Mouse (Mus musculus) heart, embryonic 14.5 days (tissue): Measurements from ENCODE around the gene Nr2c1. TPM values are rescaled to one million over a fixed set of nuclear protein-coding genes. Genes with fewer than 3 reads are reported as not detected.

Experiments used
- ATAC-seq: fragments of 200-750 bp; cut with Nextera tagmentation; 2 replicates; pipeline ENCODE4 v1.8.0; 2017; ENCODE audit warnings: low read depth, moderate TSS enrichment; ENCODE audit not compliant: insufficient number of reproducible peaks, insufficient read depth, low FRiP score
- H3K27ac ChIP-seq, 2 experiments: fragments of 200-500 bp in 1 of 2; fragments of 300-500 bp in 1 of 2; sonication (generic) in 1 of 2; replicated peaks in 1 of 2; 2 replicates each; pipeline ENCODE4 v1.5.1; 2012 to 2014; ENCODE audit warnings: low read depth in 2 of 2, low read length in 2 of 2, control low read depth in 1 of 2, mild to moderate bottlenecking in 1 of 2, mixed read lengths in 1 of 2; ENCODE audit not compliant: control insufficient read depth in 1 of 2, insufficient read depth in 1 of 2
- H3K27me3 ChIP-seq: fragments of 300-500 bp; sonication (generic); 2 replicates; pipeline ENCODE4 v1.6.1; 2014; ENCODE audit warnings: mild to moderate bottlenecking, low read length, control low read depth; ENCODE audit not compliant: control insufficient read depth, insufficient read depth
- H3K36me3 ChIP-seq: fragments of 300-500 bp; sonication (generic); 2 replicates; pipeline ENCODE4 v1.6.1; 2014; ENCODE audit warnings: mild to moderate bottlenecking, control low read depth, low read length, mixed read lengths; ENCODE audit not compliant: control insufficient read depth, insufficient read depth
- H3K4me1 ChIP-seq, 2 experiments: fragments of 200-500 bp in 1 of 2; fragments of 300-500 bp in 1 of 2; sonication (generic) in 1 of 2; 2 replicates each; pipeline ENCODE4 v1.6.1; 2012 to 2014; ENCODE audit warnings: low read length in 2 of 2, control low read depth in 1 of 2, mixed read lengths in 1 of 2; ENCODE audit not compliant: control insufficient read depth in 2 of 2, insufficient read depth in 2 of 2
- H3K4me2 ChIP-seq: fragments of 300-500 bp; sonication (generic); 2 replicates; pipeline ENCODE4 v1.6.1; 2014; ENCODE audit warnings: mild to moderate bottlenecking, low read length
- H3K4me3 ChIP-seq, 2 experiments: fragments of 200-500 bp in 1 of 2; fragments of 300-500 bp in 1 of 2; sonication (generic) in 1 of 2; 2 replicates each; pipeline ENCODE4 v1.5.1; 2012 to 2014; ENCODE audit warnings: low read length in 2 of 2, mild to moderate bottlenecking in 2 of 2, control low read depth in 1 of 2, low read depth in 1 of 2, moderate library complexity in 1 of 2; ENCODE audit not compliant: control insufficient read depth in 1 of 2, insufficient read depth in 1 of 2
- H3K9ac ChIP-seq: fragments of 300-500 bp; sonication (generic); 2 replicates; pipeline ENCODE4 v1.6.1; 2014; ENCODE audit warnings: mild to moderate bottlenecking, low read length
- H3K9me3 ChIP-seq: fragments of 300-500 bp; sonication (generic); 2 replicates; pipeline ENCODE4 v1.6.1; 2016; ENCODE audit warnings: low read length, control low read depth; ENCODE audit not compliant: control insufficient read depth
- WGBS: fragments of 180-500 bp; shearing (Covaris S2); extraction: QIAGEN DNeasy Blood & Tissue Kit; methylation state at CpG from one replicate; pipeline ENCODE4 v1.1.7; 2014; 5-methylcytosine and 5-hydroxymethylcytosine counted together
- polyA plus RNA-seq: library from polyadenylated mRNA; unstranded; fragments of >200 nt; fragmentation: Nextera tagmentation; extraction: Ambion mirVana; gene quantifications from 2 replicates; pipeline ENCODE4 v1.2.1, GENCODE M21; 2014

Gene Nr2c1
- polyA plus RNA-seq, 1 experiment from 2014 or later = 6.9 TPM

DNA sequence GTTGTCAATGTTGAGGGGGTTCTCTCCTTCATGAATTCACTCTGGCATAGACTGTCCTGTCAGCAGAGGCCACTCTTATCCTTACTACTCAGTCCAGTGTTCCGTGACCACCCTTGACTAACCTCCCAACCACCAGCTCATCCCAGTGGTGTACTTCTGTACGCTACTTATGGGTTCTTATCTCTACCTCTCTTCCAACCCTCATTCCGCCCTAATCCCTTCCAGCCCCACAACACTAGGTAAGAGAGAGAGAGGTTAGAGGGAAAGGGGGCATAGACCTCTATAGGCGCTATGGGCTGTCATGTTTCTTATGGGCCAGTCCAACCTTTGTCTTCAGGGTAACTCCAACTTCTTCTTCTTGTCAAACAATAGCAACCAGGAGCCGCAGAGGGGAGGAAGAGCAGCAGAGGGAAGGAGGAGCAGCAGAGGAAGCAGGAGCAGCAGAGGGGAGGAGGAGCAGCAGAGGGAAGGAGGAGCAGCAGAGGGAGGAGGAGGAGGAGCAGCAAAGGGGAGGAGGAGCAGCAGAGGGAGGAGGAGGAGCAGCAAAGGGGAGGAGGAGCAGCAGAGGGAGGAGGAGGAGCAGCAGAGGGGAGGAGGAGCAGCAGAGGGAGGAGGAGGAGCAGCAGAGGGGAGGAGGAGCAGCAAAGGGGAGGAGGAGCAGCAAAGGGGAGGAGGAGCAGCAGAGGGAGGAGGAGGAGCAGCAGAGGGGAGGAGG lies 13.4 kb downstream of the Nr2c1 start:
- H3K4me1 ChIP-seq = no peaks in the 10 kb centered on the region
- ATAC-seq = no peak
- H3K36me3 ChIP-seq = peaks cover 65% of the 10 kb centered on the region
- no peaks in the 10 kb centered on the region for H3K9me3 ChIP-seq
- H3K27ac ChIP-seq = no peak overlapping the region
- H3K4me2 ChIP-seq = no peak overlapping the region
- no peak overlapping the region for H3K4me3 ChIP-seq
- WGBS = 70% methylated on average over 5 of the region's 5 CpGs
- H3K27me3 ChIP-seq = no peaks in the 10 kb centered on the region
- H3K9ac ChIP-seq = no peak overlapping the region

DNA sequence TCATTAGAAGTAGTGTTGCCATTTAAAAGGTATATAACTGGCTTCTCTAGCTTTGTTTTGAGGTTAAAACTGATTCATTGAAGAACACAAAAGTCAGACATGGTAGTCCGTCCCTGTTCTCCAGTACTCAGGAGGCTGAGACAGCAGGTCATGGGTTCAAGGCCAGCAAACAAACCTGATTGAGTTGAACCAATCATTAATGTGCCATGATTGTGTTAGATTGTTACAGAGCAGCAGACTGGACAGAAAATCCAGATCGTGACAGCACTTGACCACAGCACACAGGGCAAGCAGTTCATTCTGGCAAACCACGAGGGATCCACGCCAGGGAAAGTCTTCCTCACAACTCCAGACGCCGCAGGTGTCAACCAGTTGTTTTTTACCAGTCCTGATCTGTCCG lies 14.2 kb downstream of the Nr2c1 start:
- Histone ChIP-seq H3K9me3 (no peaks in the 10 kb centered on the region), H3K27ac (no peak overlapping the region), H3K36me3 (peaks cover 71% of the 10 kb centered on the region), H3K4me2 (no peak overlapping the region), H3K9ac (no peak overlapping the region), H3K27me3 (no peaks in the 10 kb centered on the region), H3K4me1 (no peaks in the 10 kb centered on the region), H3K4me3 (no peak overlapping the region)
- ATAC-seq = no peak
- WGBS = 92% methylated on average over 7 of the region's 7 CpGs

DNA sequence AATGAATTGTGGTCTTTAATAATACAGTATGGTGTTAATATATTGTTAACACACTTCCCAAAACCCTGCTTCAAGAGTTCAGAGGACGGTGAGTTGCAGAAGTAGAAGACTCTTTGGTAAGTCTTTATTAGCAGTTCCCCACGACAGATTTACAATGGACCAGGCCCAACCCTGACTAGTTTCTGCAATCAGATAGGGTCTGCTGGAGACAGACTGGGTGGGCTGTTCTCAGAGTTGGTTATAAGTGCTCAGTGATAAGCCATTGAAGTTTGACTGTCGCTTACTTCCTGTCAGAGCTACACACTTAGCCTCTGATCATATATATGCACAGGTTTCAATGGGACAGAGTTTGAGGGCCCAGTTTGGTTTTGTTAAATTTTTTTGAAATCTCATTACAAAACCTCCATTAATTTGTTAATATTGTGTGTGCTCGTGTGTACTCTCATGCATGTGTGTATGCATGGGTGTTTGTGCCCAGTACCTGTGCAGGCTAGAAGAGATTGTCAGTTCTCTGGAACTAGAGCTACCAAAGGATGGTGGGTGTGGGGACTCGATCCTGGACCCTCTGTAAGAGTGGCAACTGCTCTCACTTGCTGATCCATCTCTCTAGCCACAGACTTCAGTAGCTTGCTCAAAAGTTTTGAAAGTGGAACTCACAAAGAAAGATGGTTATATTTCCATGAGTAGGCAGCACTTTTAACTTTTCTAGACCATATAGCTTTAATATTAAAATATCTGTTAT lies 16.5 kb downstream of the Nr2c1 start:
- no peaks in the 10 kb centered on the region for H3K4me1 ChIP-seq
- H3K9me3 ChIP-seq = no peaks in the 10 kb centered on the region
- H3K4me3 ChIP-seq = no peak overlapping the region
- no peak overlapping the region for H3K27ac ChIP-seq
- WGBS = 69% methylated on average over 5 of the region's 5 CpGs
- H3K9ac ChIP-seq = no peak overlapping the region
- H3K27me3 ChIP-seq = no peaks in the 10 kb centered on the region
- peaks cover 74% of the 10 kb centered on the region for H3K36me3 ChIP-seq
- no peak for ATAC-seq
- H3K4me2 ChIP-seq = no peak overlapping the region

DNA sequence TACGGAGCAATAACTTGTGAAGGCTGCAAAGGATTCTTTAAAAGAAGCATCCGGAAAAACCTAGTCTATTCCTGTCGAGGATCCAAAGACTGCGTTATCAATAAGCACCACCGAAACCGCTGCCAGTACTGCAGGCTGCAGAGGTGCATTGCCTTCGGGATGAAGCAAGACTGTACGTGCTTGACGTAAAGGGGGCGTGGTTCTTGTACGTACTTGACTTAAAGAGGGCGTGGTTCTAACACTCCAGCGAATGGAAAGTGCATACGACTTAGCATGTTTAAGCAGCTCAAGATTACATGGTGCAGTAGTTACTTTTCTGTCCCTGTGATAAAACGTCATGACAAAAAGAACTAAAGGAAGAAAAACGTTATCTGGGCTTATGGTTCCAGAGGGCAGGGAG lies 17.6 kb downstream of the Nr2c1 start:
- no peak overlapping the region for H3K27ac ChIP-seq
- 82% methylated on average over 16 of the region's 16 CpGs for WGBS
- H3K9me3 ChIP-seq = no peaks in the 10 kb centered on the region
- no peak for ATAC-seq
- H3K4me3 ChIP-seq = no peak overlapping the region
- H3K36me3 ChIP-seq = peaks cover 80% of the 10 kb centered on the region
- no peak overlapping the region for H3K4me2 ChIP-seq
- no peaks in the 10 kb centered on the region for H3K27me3 ChIP-seq
- H3K4me1 ChIP-seq = no peaks in the 10 kb centered on the region
- no peak overlapping the region for H3K9ac ChIP-seq

DNA sequence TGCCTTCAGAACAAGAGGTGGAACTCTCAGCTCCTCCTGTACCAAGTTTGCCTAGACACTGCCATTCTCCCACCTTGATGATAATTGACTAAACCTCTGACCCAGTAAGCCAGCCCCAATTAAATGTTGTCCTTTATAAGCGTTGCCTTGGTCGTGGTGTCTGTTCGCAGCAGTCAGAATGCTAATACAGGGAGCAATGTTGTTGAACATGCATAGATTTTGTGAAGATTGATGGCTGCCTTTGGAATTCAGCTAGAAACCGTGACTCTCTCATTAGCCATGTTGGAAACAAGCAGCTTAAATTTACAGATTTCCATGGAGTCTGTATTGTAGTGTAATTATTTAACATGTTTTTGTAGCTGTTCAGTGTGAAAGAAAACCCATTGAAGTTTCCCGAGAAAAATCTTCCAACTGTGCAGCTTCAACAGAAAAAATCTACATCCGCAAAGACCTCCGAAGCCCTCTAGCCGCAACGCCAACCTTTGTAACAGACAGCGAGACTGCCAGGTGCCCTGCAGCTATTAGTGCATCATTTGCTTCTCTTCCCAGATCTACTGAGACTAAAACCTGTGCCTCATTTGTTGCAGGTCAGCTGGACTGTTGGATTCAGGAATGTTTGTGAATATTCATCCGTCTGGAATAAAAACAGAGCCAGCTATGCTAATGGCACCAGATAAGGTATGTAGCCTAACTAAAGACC lies 19.4 kb downstream of the Nr2c1 start:
- ATAC-seq = no peak
- Histone ChIP-seq H3K36me3 (peaks cover 90% of the 10 kb centered on the region), H3K9ac (no peak overlapping the region), H3K9me3 (no peaks in the 10 kb centered on the region), H3K4me1 (peaks cover 0 to 6% of the 10 kb centered on the region in 2 experiments; a peak in 1 of 4 replicates), H3K4me3 (no peak overlapping the region), H3K27me3 (no peaks in the 10 kb centered on the region), H3K27ac (no peak overlapping the region), H3K4me2 (no peak overlapping the region)
- 92% methylated on average over 11 of the region's 11 CpGs for WGBS

DNA sequence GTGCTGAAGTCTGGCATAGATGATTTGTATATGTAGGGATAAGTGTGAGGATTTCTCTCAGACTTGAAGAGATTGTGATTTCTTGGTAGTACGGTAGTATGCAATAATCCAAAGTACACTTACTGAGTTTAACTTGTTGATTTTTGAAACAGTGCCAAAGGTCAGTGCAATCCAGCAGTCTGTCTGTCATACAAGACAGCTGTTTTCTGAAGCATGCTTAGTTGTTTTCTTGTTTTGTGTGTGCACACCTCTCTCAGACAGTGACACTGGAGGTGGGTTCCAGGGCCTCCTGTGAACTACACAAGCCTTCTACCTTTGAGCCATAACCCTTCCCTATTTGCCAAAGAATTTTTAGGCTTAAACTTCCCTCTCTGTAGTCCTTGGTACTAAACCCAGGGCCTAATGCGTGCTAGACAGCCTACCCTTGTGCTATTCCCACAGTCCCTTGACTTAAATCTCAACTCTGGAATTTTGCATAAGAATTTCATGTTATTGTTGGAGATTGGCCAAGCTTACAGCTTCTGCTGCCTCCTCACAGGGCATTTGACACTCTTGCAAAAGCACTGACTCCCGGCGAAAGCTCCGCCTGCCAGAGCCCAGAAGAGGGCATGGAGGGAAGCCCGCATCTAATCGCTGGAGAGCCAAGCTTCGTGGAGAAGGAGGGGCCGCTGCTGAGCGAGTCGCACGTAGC lies 23.8 kb downstream of the Nr2c1 start:
- 49% methylated on average over 12 of the region's 12 CpGs for WGBS
- Histone ChIP-seq H3K4me3 (no peak overlapping the region), H3K4me1 (peaks cover 0 to 6% of the 10 kb centered on the region in 2 experiments; a peak in 1 of 4 replicates), H3K27me3 (no peaks in the 10 kb centered on the region), H3K9me3 (no peaks in the 10 kb centered on the region), H3K4me2 (no peak overlapping the region), H3K27ac (0 out of 4 replicates have a peak overlapping the region, but pooled peaks of 1 of the 2 experiments have one; percentile 38), H3K9ac (no peak overlapping the region), H3K36me3 (peaks cover 86% of the 10 kb centered on the region)
- ATAC-seq = no peak; the same call in 1 of the 2 replicates

DNA sequence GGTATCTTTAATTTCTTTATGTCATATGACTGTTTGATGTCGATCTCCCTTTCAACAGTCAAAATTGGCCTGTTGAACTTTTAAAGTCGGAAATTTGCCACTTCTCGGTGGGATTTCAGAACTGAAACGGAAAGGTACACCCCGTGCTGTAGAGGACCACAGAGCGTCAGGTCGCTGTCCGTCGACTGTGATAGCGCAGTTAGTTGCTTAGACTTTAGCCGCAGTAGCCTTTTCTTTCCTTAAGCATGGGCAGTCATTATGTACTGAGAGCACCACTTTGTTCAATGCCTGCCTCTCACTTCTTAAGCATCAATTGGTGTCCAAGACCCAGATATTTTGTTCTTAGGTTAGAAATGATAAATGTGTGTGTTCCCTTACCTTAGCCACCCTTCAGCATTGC lies 24.3 kb downstream of the Nr2c1 start:
- Histone ChIP-seq H3K9me3 (no peaks in the 10 kb centered on the region), H3K27ac (no peak overlapping the region), H3K4me1 (peaks cover 0 to 6% of the 10 kb centered on the region in 2 experiments; a peak in 1 of 4 replicates), H3K9ac (no peak overlapping the region), H3K27me3 (no peaks in the 10 kb centered on the region), H3K36me3 (peaks cover 83% of the 10 kb centered on the region), H3K4me3 (no peak overlapping the region), H3K4me2 (no peak overlapping the region)
- 67% methylated on average over 11 of the region's 11 CpGs for WGBS
- ATAC-seq = no peak
